Mouse (Mus musculus) CD4-positive helper T cell, adult 2 months (primary cell): Measurements from ENCODE around the gene Tab2.

Experiments used
- DNase-seq: peaks from one replicate; pipeline ENCODE4 v3.0.0-alpha.2; 2012; ENCODE audit warnings: low read depth, missing footprints, low spot score

Gene Tab2

GRCm38 (mm10) chr10:7956228-7957001 is at the start of gene Tab2:
Gene Tab2, minus strand, starts transcription at chr10:7956230.
- peak; percentile 92 for DNase-seq

DNA sequence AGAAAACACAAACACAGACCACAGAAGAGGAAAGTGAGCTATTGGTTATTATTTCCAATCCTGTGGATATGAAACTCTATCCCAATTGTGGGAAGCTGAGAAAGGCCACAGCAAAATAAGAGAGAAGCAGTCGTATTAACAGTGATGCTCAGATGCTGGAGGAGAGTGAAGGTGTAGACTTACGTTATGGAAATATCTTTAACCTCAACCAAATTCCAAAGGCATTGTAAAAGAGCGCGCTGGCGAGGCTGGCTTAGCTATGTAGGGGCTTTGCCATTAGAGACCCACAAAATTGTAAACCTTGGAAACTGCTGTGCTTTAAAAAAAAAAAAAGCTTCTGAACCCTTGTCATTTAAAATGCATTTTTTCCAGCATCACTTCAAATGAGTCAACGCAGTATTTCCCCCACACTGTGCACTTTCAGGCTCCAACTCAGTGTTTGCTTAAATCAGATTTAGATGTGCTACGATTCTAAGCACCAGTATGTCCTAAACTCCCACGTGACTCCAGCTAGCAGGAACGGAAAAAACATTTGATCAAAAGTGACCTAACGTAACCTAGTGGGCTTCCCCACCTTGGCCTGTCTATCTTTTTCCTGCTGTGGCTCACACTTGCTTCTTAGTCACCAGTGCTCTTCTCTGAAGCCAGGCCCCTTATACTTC is 36.4 kb upstream of the Tab2 start:
- peak; percentile 55 for DNase-seq

GRCm38 (mm10) chr10:7991596-7991995 is 35.6 kb upstream of the Tab2 start:
- no peak for DNase-seq

- DNase-seq = peak; percentile 25
Measured at GRCm38 (mm10) chr10:7987521-7987920, 31.5 kb upstream of the Tab2 start.

- peak; percentile 57 for DNase-seq
Measured at GRCm38 (mm10) chr10:7976462-7976861, 20.4 kb upstream of the Tab2 start.

DNA sequence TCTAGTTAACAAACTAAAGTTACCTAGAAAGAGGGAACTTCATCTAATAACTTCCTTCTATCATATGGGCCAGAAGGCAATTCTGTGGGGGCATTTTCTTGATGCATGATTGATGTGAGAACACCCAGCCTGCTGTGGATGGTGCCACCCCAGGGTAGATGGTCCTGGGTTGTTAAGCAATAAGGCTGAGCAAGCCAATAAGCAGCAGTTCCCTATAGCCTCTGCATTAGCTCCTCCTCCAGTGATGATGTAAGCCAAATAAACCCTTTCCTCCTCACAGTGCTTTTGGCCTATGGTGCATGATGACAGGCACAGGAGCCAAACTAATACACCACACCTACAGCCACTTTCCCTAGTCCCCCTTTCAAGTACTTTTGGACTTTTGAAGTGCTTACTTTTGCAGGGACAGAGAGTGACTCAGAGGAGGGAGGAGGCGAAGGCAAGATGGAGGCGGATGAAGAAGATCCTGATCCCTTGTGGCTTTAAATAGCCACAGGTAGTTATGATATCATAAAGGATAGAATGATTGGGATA is 12.8 kb upstream of the Tab2 start:
- DNase-seq = no peak

- peak; percentile 14 for DNase-seq
Measured at GRCm38 (mm10) chr10:7967096-7967495, 11.1 kb upstream of the Tab2 start.

GRCm38 (mm10) chr10:7959073-7959472 is 3.0 kb upstream of the Tab2 start:
- peak; percentile 22 for DNase-seq

GRCm38 (mm10) chr10:7955634-7956121 is 352 bp downstream of the Tab2 start:
- DNase-seq = peak; percentile 67

GRCm38 (mm10) chr10:7954989-7955633 is 919 bp downstream of the Tab2 start:
- DNase-seq = peak; percentile 59

GRCm38 (mm10) chr10:7954627-7954988 is 1.4 kb downstream of the Tab2 start:
- DNase-seq = peak; percentile 45

GRCm38 (mm10) chr10:7943006-7943405 is 13.0 kb downstream of the Tab2 start:
- DNase-seq = no peak

- DNase-seq = no peak
Measured at GRCm38 (mm10) chr10:7936556-7937192, 19.4 kb downstream of the Tab2 start.

- DNase-seq = no peak
Measured at GRCm38 (mm10) chr10:7932958-7933357, 23.1 kb downstream of the Tab2 start.

- no peak for DNase-seq
Measured at GRCm38 (mm10) chr10:7928996-7929395, 27.0 kb downstream of the Tab2 start.

DNA sequence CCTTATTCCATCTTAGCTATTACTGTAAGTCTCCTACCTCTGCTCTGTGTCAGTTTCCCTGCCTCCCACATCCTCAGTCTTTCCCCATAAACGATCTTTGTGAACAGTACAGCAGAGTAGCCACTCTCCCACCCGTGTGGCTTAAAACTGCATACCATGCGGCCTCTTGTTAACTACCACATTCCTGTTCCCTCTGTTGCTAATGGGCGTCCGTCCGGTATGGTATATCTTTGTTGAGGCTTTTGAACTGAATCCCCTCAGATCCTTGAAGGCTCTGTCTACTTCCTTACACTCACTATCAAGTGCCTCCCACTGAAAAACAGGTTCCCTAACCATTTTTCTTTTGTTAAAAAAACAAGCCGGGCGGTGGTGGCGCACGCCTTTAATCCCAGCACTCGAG is 30.5 kb downstream of the Tab2 start:
- no peak for DNase-seq

DNA sequence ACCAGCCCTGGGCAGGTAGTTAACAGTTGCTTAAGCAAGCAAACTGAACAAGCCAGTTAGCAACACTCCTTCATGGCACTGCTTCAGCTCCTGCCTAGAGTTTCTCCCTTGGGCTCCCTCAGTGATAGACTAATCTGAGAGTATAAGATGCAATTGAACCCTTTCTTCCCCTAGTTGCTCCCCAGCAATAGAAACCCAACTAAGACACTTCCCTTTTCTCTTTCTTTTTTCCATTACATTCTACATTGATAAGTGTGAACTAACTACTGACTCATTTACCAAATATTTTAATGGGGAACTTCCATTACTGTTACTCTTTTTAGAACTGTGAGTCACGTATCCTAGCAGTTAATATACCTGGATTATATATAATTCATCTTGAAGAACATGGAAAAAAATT is 32.6 kb downstream of the Tab2 start:
- no peak for DNase-seq

GRCm38 (mm10) chr10:7911268-7911667 is 44.8 kb downstream of the Tab2 start:
- DNase-seq = no peak

- DNase-seq = peak; percentile 42
Measured at GRCm38 (mm10) chr10:7907151-7907550, 48.9 kb downstream of the Tab2 start.

GRCm38 (mm10) chr10:7904157-7904556 is 51.9 kb downstream of the Tab2 start:
- DNase-seq = no peak

DNA sequence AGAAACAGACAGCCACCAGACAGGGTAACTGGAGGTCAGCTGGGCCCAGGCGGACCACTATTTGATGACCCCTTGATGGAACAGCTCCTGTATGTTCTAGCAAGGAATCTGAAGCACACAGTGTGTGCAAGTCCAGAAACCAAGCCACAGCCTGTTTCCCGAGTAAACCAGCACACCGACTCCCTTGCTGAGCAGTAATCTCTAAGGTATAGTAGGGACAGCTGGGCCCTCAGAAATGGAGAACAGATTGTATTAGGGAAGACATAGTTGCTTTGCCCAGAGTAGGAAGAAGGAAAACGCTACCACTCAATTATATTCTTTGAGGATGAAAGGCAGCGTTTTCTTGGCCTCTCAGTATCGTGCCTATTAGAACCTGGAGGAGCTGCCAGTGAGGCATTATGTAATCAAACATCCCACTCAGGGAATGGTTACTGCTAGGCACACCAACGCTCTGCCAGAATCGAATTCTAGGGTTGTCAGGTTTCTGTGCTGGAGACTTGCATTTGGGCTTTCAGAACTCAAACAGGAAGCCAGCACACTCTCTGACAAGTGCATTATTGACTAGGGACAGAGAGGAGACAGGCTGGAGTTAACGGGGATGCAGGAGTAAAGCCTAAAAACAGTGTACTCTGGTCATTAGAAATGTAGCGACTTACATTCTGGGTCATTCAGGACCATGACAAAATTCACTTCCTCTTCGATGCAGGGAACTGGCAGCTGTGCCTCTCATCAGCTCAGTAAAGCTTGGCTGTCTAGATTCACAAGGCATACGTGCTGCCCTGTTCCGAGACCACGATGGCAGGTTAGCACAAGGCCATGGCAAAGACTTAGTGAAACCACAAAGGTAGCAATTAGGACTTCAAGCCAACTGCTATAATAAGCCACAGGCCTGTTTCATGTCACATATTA is 55.1 kb downstream of the Tab2 start:
- DNase-seq = no peak
